Mouse (Mus musculus): ENCODE measurements around the gene Cnnm4.

DNA sequence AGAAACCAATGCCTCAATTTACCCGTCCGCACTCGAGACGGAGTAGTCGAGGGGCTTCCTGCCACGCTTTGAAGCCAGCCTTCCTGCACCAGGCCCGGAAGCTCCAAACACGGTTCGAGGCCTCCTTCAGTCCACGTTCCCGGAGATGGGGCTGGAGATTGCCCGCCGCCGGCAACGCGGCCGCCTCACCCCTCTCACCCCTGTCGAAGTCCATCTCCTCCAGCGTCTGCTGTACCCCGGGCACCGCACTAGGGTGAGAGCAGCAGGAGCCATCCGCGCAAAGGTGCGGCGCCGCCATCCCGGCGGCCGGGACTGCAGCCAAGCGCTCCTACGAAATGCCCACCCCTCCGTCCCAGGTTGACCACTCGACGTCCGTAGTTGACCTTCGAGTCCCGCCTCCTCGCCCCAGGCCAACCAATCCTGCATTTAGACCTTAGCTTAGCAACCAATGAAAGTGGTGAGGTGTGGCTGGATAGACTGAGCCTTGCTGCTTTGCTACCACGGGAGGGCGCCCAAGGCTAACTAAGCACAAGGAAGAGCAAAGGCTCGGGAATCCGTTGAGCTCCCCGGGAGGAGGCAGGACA, 75.6 kb downstream of the Cnnm4 start, which contains the start of gene Ankrd39:
- TF ChIP-seq CTCF (conservative IDR thresholded peaks at IDR 0.05; ENCODE audit: insufficient read depth, insufficient read length, low read depth, low read length): peak; percentile 100; the same call in 1 of the 2 replicates
- peak; percentile 74 for TF ChIP-seq POLR2A (IDR thresholded peaks at IDR 0.05; ENCODE audit: low read depth, low read length)
